Mouse (Mus musculus) embryonic fibroblast, embryonic 13.5 days (primary cell): ENCODE data around the gene Nsun4.

Source experiments
- CTCF ChIP-seq: IDR thresholded peaks from 2 replicates; pipeline ENCODE4 v1.5.1; 2011; ENCODE audit warnings: mild to moderate bottlenecking, control low read depth, low read length, moderate library complexity, borderline replicate concordance; ENCODE audit not compliant: insufficient read depth
- POLR2A ChIP-seq: IDR thresholded peaks from 2 replicates; pipeline ENCODE4 v1.6.1; 2011; ENCODE audit warnings: low read depth, mild to moderate bottlenecking, control low read depth, low read length, moderate library complexity

DNA sequence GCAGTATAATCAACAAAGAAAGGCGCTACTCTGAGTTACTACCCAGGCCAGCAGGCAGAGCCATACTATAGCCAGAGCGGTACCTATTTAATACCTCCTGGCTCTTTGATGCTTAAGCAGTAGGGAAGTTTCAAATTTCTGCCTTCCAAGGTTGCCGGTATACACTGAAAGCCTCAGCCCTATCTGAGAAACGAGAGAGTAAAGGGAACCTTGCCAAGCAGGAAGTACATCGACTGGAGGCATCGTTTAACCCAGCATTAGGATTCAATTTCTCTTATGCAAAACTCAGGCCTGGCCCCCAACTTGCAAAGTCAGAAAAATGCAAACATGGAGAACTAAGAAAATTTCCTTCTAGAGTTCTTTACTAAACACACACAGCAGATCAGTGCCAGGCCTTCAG, 16.4 kb upstream of the Nsun4 start:
- TF ChIP-seq CTCF (no peak), POLR2A (no peak)
